Mouse (Mus musculus): Measurements from ENCODE around the gene Map2k6.

DNA sequence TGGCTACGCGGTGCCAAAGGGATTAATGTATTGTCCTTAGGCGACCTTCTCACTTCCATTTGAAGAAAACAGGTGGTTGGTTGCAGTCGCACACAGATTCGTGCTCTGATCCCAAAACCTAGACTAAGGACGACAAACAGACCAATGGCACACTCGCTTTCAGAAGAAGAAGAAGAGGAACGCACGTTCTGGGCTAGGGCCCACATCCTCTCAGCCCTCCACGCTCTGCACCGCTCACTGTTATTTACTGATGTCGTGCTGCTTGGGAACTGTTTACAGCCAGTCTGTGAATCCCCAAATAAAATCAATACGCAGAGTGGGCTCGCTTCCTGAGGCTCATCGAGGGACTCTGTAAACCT lies 18.6 kb upstream of the Map2k6 start:
- no peak for TF ChIP-seq CTCF (IDR thresholded peaks at IDR 0.05; ENCODE audit: low read depth, low read length)
- TF ChIP-seq POLR2A (IDR thresholded peaks at IDR 0.05; ENCODE audit: borderline replicate concordance, low read depth, low read length), result no peak

Data from bone marrow macrophage, adult 2 months (primary cell).